Mouse (Mus musculus): ENCODE measurements around the gene Pak6. TPM values are rescaled to one million over a fixed set of nuclear protein-coding genes. Genes with fewer than 3 reads are reported as not detected.
A peak's percentile ranks its signal among the peaks of the same experiment; 100 is the strongest.
"Not testable (repeated sequence)": the region's sequence is repeated elsewhere in the genome, so short reads cannot be mapped to it uniquely, and the experiment has no call there.

The Pak6 gene
- 10 to 100 TPM; 13.5 to 15.3 TPM for total RNA-seq (2021)

GRCm38 (mm10) chr2:118662902-118663803 is at the start of gene Pak6:
Pak6 (plus strand) TSS chr2:118663303.
- DNase-seq, result peak; percentile 41 to 48

GRCm38 (mm10) chr2:118618013-118618412 is 45.1 kb upstream of the Pak6 start:
- intact Hi-C loops (cut with DNase I), result no loop called here
- DNase-seq, result no peak

More at GRCm38 (mm10) chr2:118662902-118663803, at the start of gene Pak6:
- intact Hi-C loops (cut with DNase I), result no loop called here

- intact Hi-C loops (cut with DNase I), result no loop called here
- DNase-seq, result no peak
Measured at GRCm38 (mm10) chr2:118620101-118620500, 43.0 kb upstream of the Pak6 start.

- intact Hi-C loops (cut with DNase I), result no loop called here
- DNase-seq, result no peak
Measured at GRCm38 (mm10) chr2:118620608-118621007, 42.5 kb upstream of the Pak6 start.

- intact Hi-C loops (cut with DNase I), result no loop called here
- DNase-seq, result no peak
Measured at GRCm38 (mm10) chr2:118629276-118629675, 33.8 kb upstream of the Pak6 start.

GRCm38 (mm10) chr2:118633441-118633840 is 29.7 kb upstream of the Pak6 start:
- no peak for DNase-seq
- intact Hi-C loops (cut with DNase I), result no loop called here

- DNase-seq, result no peak
- intact Hi-C loops (cut with DNase I), result loop anchor here (5.0 kb wide), 1 partner anchor 335 kb away; no protein-coding TSS in a partner anchor
Measured at GRCm38 (mm10) chr2:118637258-118637657, 25.8 kb upstream of the Pak6 start.

DNA sequence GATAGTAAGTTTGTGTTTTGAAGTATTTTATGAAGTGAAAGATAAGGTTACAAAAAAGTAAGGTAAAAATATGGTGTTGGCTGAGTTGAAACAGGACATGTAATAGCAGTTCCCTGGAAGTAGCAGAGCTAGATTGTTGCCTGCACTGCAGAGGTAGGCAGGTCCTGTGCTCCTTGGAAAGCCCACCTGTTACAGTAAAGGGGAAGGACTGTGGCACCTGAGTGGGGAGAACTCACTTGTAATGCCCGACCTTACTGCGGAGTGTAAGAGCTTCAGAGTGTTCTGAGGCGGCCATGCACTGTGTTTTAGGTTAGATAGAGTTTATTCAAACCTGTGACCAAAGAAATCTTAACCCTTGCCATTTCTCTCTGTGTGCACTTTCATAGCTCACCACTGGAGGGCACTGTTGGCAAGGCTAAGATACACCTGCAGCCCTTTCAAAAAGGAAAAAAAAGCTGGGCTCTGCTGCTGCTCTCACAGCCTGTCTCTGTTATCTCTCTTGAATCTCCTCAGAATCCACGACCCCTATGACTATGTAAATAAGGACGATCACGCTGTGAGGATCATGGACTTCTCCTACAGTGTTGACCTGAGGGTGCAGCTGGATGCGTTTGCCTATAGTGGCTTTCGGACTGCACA is 25.1 kb upstream of the Pak6 start:
- intact Hi-C loops (cut with DNase I), result loop anchor here (1.0 to 5.0 kb wide), 4 partner anchors 57 to 334 kb away; no protein-coding TSS in a partner anchor
- DNase-seq, result peak; percentile 71 to 85

DNA sequence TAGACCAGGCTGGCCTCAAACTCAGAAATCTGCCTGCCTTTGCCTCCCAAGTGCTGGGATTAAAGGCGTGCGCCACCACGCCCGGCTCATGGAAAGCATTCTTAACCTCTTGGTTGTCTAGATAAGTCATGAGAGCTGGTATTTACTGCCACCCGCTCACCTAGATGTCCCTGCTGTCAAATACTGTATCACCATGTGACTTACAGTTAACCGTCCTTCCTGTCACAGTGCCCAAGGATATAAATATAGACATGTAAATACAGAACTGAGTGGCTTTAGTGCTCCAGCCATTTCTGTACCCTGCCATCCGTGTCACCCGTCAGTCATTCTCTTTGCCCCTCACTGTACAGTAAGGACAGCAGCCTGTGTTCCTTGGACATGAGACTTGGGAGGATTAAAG is 24.4 kb upstream of the Pak6 start:
- DNase-seq, result peak in 1 of 2 experiments; percentile 49
- intact Hi-C loops (cut with DNase I), result loop anchor here (1.0 to 5.0 kb wide), 4 partner anchors 57 to 334 kb away; no protein-coding TSS in a partner anchor

- intact Hi-C loops (cut with DNase I), result no loop called here
- no peak for DNase-seq
Measured at GRCm38 (mm10) chr2:118641147-118641546, 22.0 kb upstream of the Pak6 start.

DNA sequence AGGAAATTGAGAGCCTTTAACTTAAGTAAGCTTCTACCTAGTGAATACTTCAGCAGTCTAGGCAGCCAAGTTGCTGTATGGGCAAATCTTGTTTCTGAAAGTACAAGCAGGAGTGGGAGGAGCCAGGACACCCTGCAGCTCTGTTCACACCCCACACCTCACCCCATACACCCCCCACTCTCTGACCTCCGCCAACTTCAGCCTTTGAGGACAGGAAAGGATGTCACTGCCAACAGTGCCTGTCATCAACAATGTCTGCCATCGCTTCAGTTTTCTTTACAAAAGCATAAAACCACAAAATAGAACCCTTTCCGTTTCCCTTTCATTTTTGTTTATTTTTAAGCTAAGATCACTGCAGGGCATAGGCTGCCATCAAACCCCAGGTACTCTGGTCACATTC is 20.7 kb upstream of the Pak6 start:
- intact Hi-C loops (cut with DNase I), result no loop called here
- DNase-seq, result no peak

DNA sequence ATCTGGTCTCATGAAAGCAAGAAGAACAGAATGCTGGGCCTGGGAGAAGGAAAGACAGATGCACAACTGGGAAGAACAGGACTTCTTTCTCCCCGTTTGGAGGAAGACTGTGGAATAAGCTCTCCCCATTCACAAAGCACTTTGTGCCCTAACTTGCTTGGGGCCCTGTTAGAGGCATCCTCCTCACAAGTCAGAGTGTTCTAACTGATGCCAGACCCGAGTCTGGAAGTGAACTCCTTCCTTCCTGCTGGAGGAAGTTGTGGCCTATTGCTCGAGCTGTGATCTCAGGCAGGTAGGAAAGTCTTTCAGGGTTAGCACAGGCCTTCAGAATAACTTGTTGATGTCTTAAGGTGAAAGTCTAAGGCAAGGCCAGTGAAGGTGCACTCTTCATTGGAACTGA is 20.2 kb upstream of the Pak6 start:
- intact Hi-C loops (cut with DNase I), result no loop called here
- no peak for DNase-seq

GRCm38 (mm10) chr2:118646665-118647064 is 16.4 kb upstream of the Pak6 start:
- intact Hi-C loops (cut with DNase I), result no loop called here
- no peak for DNase-seq

DNA sequence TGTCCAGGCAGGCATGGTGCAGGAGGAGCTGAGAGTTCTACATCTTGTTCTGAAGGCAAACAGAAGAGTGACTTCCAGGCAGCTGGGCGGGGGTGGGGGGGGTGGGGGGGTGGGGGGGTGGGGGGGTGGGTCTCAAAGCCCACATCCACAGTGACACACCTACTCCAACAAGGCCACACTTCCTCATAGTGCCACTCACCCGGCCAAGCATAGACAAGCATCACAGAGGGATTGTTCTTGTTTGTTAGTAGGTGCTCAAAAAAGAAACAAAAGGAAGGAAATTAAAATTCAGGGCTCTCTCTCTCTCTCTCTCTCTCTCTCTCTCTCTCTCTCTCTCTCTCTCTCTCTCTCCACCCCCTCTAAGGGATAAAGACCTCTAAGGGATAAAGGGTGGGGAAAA is 12.4 kb upstream of the Pak6 start:
- intact Hi-C loops (cut with DNase I); DNase-seq: not testable (repeated sequence)

GRCm38 (mm10) chr2:118656688-118657281 is 6.3 kb upstream of the Pak6 start:
- DNase-seq, result no peak
- intact Hi-C loops (cut with DNase I), result no loop called here

GRCm38 (mm10) chr2:118658457-118658856 is 4.6 kb upstream of the Pak6 start:
- no peak for DNase-seq
- intact Hi-C loops (cut with DNase I), result no loop called here

GRCm38 (mm10) chr2:118659077-118659476 is 4.0 kb upstream of the Pak6 start:
- intact Hi-C loops (cut with DNase I), result no loop called here
- peak; percentile 72 to 73 for DNase-seq

DNA sequence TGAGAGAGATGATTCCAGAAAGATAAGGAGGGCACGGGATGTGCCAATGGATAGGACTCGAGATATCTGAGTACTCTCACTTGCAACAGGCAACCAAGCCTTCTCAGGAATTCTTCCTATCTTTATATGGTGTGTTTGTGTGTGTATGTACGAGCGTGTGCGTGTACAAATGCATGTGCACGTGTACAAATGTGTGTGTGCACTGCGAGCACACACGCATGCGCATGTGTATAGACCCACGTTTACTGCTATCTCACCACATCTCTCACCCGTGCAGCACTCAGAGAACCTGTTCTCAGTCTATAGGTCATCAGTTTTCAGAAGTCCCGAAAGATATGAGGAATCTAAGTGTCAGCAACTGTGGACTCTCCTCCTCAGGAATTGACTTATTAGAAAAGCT is 3.6 kb upstream of the Pak6 start:
- DNase-seq, result no peak
- intact Hi-C loops (cut with DNase I), result no loop called here

- DNase-seq, result peak; percentile 70 to 76
- intact Hi-C loops (cut with DNase I), result no loop called here
Measured at GRCm38 (mm10) chr2:118659998-118660452, 3.1 kb upstream of the Pak6 start.

- intact Hi-C loops (cut with DNase I), result no loop called here
- no peak for DNase-seq
Measured at GRCm38 (mm10) chr2:118661891-118662290, 1.2 kb upstream of the Pak6 start.

Data from heart, postnatal 10 days (tissue).